Mouse (Mus musculus): ENCODE data around the gene Mcf2. TPM values are rescaled to one million over a fixed set of nuclear protein-coding genes. Genes with fewer than 3 reads are reported as not detected.

Gene Mcf2
- polyA plus RNA-seq, 1 experiment from 2014 or later, result 0.31 TPM

Other genes with a start within 250 kb of the Mcf2 start
- gene F9, start 179.6 kb downstream of the Mcf2 start, polyA plus RNA-seq (2014; fragmentation: Nextera tagmentation; extraction: Ambion mirVana), result 0.07 and 0.08 TPM in 2 replicates

Measured in embryonic facial prominence, embryonic 14.5 days (tissue).